Mouse (Mus musculus) midbrain, embryonic 15.5 days (tissue): ENCODE measurements around the gene Trpv3. TPM values are rescaled to one million over a fixed set of nuclear protein-coding genes. Genes with fewer than 3 reads are reported as not detected.

ENCODE experiments used
- ATAC-seq: fragments of 200-750 bp; cut with Nextera tagmentation; replicated peaks from 2 replicates; pipeline ENCODE4 v1.8.0; 2017; ENCODE audit warnings: moderate TSS enrichment
- H3K27ac ChIP-seq: fragments of 300-500 bp; sonication (generic); 2 replicates; pipeline ENCODE4 v1.5.1; 2015; ENCODE audit warnings: mild to moderate bottlenecking, inconsistent platforms
- H3K27me3 ChIP-seq: fragments of 300-500 bp; sonication (generic); replicated peaks from 2 replicates; pipeline ENCODE4 v1.6.1; 2015; ENCODE audit warnings: inconsistent platforms
- H3K36me3 ChIP-seq: fragments of 300-500 bp; sonication (generic); replicated peaks from 2 replicates; pipeline ENCODE4 v1.6.1; 2015; ENCODE audit warnings: inconsistent platforms
- H3K4me1 ChIP-seq: fragments of 300-500 bp; sonication (generic); 2 replicates; pipeline ENCODE4 v1.6.1; 2015; ENCODE audit warnings: inconsistent platforms
- H3K4me2 ChIP-seq: fragments of 300-500 bp; sonication (generic); 2 replicates; pipeline ENCODE4 v1.6.1; 2015; ENCODE audit warnings: inconsistent platforms, mild to moderate bottlenecking, moderate library complexity
- H3K4me3 ChIP-seq: fragments of 300-500 bp; sonication (generic); 2 replicates; pipeline ENCODE4 v1.5.1; 2015; ENCODE audit warnings: mild to moderate bottlenecking, inconsistent platforms
- H3K9ac ChIP-seq: fragments of 300-500 bp; sonication (generic); 2 replicates; pipeline ENCODE4 v1.6.1; 2015; ENCODE audit warnings: mild to moderate bottlenecking, inconsistent platforms
- H3K9me3 ChIP-seq: fragments of 300-500 bp; sonication (generic); 2 replicates; pipeline ENCODE4 v1.6.1; 2016; ENCODE audit warnings: inconsistent platforms
- WGBS: fragments of 180-500 bp; shearing (Covaris S2); methylation state at CpG from one replicate; pipeline ENCODE4 v1.1.7; 2015; ENCODE audit warnings: mixed read lengths; 5-methylcytosine and 5-hydroxymethylcytosine counted together
- polyA plus RNA-seq: library from polyadenylated mRNA; unstranded; fragments of >200 nt; fragmentation: Nextera tagmentation; extraction: Ambion mirVana; gene quantifications from 2 replicates; pipeline ENCODE4 v1.2.1, GENCODE M21; 2015

Trpv3 gene
- polyA plus RNA-seq: 0.14 and 0.22 TPM in 2 replicates

GRCm38 (mm10) chr11:73267267-73267666 lies at the start of gene Trpv3:
Gene Trpv3, plus strand, starts transcription at chr11:73267388.
- H3K9ac ChIP-seq: no peak within 1 kb of the TSS
- no peaks in the 10 kb centered on the region for H3K9me3 ChIP-seq
- H3K4me2 ChIP-seq: no peak within 1 kb of the TSS
- no peaks in the 10 kb centered on the region for H3K36me3 ChIP-seq
- ATAC-seq: no peak
- H3K4me1 ChIP-seq: no peaks in the 10 kb centered on the region
- no peaks in the 10 kb centered on the region for H3K27me3 ChIP-seq
- no peak within 1 kb of the TSS for H3K4me3 ChIP-seq
- H3K27ac ChIP-seq: no peak within 1 kb of the TSS
- WGBS: 83% methylated on average over 7 of the region's 7 CpGs

GRCm38 (mm10) chr11:73219671-73220070 lies 47.5 kb upstream of the Trpv3 start:
- Histone ChIP-seq H3K27ac (no peak overlapping the region), H3K4me3 (no peak overlapping the region), H3K36me3 (no peaks in the 10 kb centered on the region), H3K9me3 (no peaks in the 10 kb centered on the region), H3K9ac (no peak overlapping the region), H3K4me1 (no peaks in the 10 kb centered on the region), H3K27me3 (no peaks in the 10 kb centered on the region), H3K4me2 (no peak overlapping the region)
- no peak for ATAC-seq
- WGBS: 60% methylated on average over 2 of the region's 2 CpGs

DNA sequence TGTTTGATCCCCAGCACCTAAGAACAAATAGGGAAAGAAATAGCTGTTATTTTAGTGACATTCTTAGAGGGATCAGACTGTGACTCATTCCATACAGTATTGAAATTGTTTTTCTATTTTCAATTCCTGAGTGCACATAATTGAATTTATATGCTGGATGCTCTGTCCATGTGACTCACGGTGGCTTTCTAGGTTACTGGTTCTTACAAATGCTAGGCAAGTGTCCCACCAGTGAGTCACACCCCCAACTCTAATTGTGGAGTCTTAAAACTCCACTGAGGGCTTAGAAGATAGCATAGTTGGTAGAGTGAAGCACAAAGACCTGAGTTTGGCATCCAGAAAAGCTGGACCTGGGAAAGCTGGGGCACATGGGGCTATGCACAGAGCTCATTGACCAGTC lies 46.5 kb upstream of the Trpv3 start:
- no peaks in the 10 kb centered on the region for H3K9me3 ChIP-seq
- 84% methylated on average over 1 of the region's 1 CpGs for WGBS
- no peaks in the 10 kb centered on the region for H3K36me3 ChIP-seq
- H3K4me3 ChIP-seq: no peak overlapping the region
- H3K4me2 ChIP-seq: no peak overlapping the region
- no peak overlapping the region for H3K9ac ChIP-seq
- H3K4me1 ChIP-seq: no peaks in the 10 kb centered on the region
- H3K27me3 ChIP-seq: no peaks in the 10 kb centered on the region
- no peak overlapping the region for H3K27ac ChIP-seq
- no peak for ATAC-seq

GRCm38 (mm10) chr11:73222846-73223245 lies 44.3 kb upstream of the Trpv3 start:
- Histone ChIP-seq H3K4me3 (no peak overlapping the region), H3K27ac (no peak overlapping the region), H3K36me3 (no peaks in the 10 kb centered on the region), H3K27me3 (no peaks in the 10 kb centered on the region), H3K9ac (no peak overlapping the region), H3K9me3 (no peaks in the 10 kb centered on the region), H3K4me2 (no peak overlapping the region), H3K4me1 (no peaks in the 10 kb centered on the region)
- no peak for ATAC-seq
- WGBS: 54% methylated on average over 5 of the region's 5 CpGs

GRCm38 (mm10) chr11:73223966-73224365 lies 43.2 kb upstream of the Trpv3 start:
- Histone ChIP-seq H3K9ac (no peak overlapping the region), H3K4me1 (no peaks in the 10 kb centered on the region), H3K9me3 (no peaks in the 10 kb centered on the region), H3K27me3 (no peaks in the 10 kb centered on the region), H3K36me3 (no peaks in the 10 kb centered on the region), H3K4me3 (no peak overlapping the region), H3K4me2 (no peak overlapping the region), H3K27ac (no peak overlapping the region)
- ATAC-seq: no peak
- 74% methylated on average over 2 of the region's 2 CpGs for WGBS

- 91% methylated on average over 6 of the region's 6 CpGs for WGBS
- Histone ChIP-seq H3K9me3 (no peaks in the 10 kb centered on the region), H3K36me3 (no peaks in the 10 kb centered on the region), H3K4me1 (no peaks in the 10 kb centered on the region), H3K4me2 (no peak overlapping the region), H3K27me3 (no peaks in the 10 kb centered on the region), H3K27ac (no peak overlapping the region), H3K9ac (no peak overlapping the region), H3K4me3 (no peak overlapping the region)
- no peak for ATAC-seq
Measured at GRCm38 (mm10) chr11:73225856-73226255, 41.3 kb upstream of the Trpv3 start.

DNA sequence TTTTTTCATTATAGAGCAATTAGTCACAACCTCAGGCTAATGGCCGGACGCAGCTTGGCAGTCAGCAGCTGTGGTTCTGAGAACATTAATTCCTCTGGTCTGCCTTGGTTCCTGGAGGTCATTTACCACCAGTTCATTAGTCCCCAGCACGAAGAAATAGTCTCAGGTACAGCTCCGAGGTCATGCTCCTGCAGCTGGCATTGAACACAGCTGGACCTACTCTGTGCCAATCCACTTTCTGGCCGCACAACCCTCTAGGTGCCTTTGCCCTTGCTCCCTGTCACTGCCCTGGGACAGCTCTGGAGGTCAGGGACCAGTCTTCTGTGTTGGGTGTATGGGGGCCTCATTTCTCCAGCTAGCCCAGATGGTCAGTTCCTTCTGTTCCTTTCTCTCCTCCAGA lies 38.3 kb upstream of the Trpv3 start:
- WGBS: 78% methylated on average over 5 of the region's 5 CpGs
- no peaks in the 10 kb centered on the region for H3K27me3 ChIP-seq
- no peaks in the 10 kb centered on the region for H3K36me3 ChIP-seq
- H3K9me3 ChIP-seq: no peaks in the 10 kb centered on the region
- no peaks in the 10 kb centered on the region for H3K4me1 ChIP-seq
- H3K4me3 ChIP-seq: no peak overlapping the region
- H3K4me2 ChIP-seq: no peak overlapping the region
- no peak overlapping the region for H3K27ac ChIP-seq
- no peak for ATAC-seq
- H3K9ac ChIP-seq: no peak overlapping the region

GRCm38 (mm10) chr11:73230081-73230480 lies 37.1 kb upstream of the Trpv3 start:
- Histone ChIP-seq H3K36me3 (no peaks in the 10 kb centered on the region), H3K9me3 (no peaks in the 10 kb centered on the region), H3K4me2 (no peak overlapping the region), H3K27me3 (no peaks in the 10 kb centered on the region), H3K4me3 (no peak overlapping the region), H3K27ac (no peak overlapping the region), H3K9ac (no peak overlapping the region), H3K4me1 (no peaks in the 10 kb centered on the region)
- WGBS: 89% methylated on average over 5 of the region's 5 CpGs
- ATAC-seq: no peak

DNA sequence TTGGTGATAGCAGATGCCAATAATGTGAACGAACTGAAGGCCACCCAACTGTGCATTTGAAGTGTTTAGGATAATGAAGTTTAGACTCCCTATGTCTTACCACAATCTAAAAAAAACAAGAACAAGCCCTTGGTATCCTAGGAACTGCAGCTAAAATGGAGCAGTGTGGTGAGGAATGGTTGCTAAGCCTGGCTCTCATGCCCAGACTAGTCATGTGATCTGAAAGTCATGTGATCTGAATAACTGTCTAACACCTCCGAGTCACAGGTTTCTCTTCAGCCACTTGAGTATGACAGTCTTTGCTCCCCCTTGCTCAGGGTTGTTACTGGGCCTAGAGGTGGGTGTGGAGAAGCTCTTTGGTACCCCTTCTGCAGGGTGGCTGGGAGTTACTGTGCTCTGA lies 34.7 kb upstream of the Trpv3 start:
- no peaks in the 10 kb centered on the region for H3K27me3 ChIP-seq
- WGBS: 59% methylated on average over 2 of the region's 2 CpGs

DNA sequence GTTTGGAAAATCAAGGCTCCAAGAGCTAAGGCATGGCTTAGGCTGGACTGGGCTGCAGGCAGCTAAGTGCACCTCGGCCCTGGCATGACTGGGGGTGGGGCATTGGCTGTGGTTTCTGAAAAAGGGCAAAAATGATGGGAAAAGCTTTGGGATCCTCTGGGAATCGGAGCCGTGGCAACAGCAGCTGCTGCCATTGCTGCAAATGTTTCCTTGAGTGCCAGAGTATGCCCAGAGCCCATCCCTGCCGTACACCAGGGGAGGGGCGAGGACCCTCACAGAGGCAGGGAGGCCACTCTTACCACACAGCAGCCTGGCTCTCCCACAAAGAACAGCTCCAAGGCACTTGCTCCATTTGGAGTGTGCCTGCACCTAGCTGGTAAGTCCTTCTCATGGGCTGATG lies 33.2 kb upstream of the Trpv3 start, which contains the start of gene Trpv1:
TSS of gene Trpv1 (plus strand) at position 301 of the 400 bp plus-strand sequence.
- H3K9me3 ChIP-seq: no peaks in the 10 kb centered on the region
- 76% methylated on average over 5 of the region's 5 CpGs for WGBS
- H3K27me3 ChIP-seq: no peaks in the 10 kb centered on the region
- no peak within 1 kb of the TSS for H3K4me3 ChIP-seq
- H3K9ac ChIP-seq: no peak within 1 kb of the TSS
- no peak within 1 kb of the TSS for H3K4me2 ChIP-seq
- H3K27ac ChIP-seq: no peak within 1 kb of the TSS
- no peaks in the 10 kb centered on the region for H3K4me1 ChIP-seq
- H3K36me3 ChIP-seq: no peaks in the 10 kb centered on the region
- ATAC-seq: no peak

More for the DNA sequence above, 34.7 kb upstream of the Trpv3 start:
- no peak for ATAC-seq
- Histone ChIP-seq H3K27ac (no peak overlapping the region), H3K9me3 (no peaks in the 10 kb centered on the region), H3K4me2 (no peak overlapping the region), H3K4me3 (no peak overlapping the region), H3K9ac (no peak overlapping the region), H3K4me1 (no peaks in the 10 kb centered on the region), H3K36me3 (no peaks in the 10 kb centered on the region)

DNA sequence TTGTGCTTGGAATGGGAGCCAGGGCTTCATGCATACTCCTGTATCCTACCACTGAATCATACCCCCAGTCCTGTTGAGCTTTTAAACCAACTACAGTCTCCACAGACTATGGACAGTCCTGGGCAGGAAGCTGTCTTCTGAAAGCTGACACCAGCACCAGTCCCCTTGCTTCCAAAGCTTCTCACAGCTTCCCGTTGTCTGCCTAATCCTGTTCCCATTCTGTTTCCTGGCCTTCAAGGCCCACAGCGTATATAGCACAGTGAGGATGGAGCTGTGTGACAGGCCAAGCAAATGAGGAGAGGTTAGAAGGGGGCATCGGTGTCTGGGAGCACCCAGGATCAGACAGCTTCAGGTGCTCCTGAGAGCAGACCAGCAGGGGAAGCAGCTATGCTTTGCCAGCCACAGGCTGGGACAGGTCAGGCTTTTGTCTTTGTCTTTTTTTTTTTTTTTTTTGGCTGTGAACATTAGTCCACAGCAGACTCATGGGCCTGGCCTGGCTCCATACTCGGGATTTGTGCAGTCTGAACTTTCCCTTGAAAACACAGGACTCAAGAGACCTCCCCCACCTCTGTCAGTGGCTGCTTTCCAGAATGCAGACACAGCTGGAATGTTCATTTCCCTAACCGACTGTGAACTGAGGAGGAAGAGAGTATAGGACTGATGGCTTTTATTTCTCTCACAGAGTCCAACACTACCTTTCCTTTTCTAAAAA lies 31.0 kb upstream of the Trpv3 start:
- no peak for ATAC-seq
- Histone ChIP-seq H3K9ac (no peak overlapping the region), H3K4me3 (no peak overlapping the region), H3K27ac (no peak overlapping the region), H3K36me3 (no peaks in the 10 kb centered on the region), H3K4me1 (no peaks in the 10 kb centered on the region), H3K27me3 (no peaks in the 10 kb centered on the region), H3K9me3 (no peaks in the 10 kb centered on the region), H3K4me2 (no peak overlapping the region)
- 37% methylated on average over 5 of the region's 5 CpGs for WGBS

DNA sequence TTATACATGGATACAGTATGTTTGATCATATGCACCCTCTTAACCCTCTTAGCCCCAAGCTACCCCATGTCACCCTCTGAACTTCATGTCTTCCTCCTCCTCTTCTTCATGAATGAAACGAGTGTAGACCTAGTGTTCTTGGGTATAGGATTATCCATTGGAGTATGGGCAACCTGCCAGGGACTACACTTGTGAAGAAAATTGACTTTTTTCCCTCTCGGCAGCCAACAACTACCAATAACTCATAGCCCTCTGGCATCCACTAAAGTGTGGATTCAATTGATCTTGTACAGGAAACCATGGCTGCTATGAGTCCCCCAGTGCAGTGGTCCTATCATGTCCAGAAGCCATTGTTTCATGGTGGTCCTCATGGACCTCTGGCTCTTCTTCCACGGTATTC lies 30.5 kb upstream of the Trpv3 start:
- no peak overlapping the region for H3K4me3 ChIP-seq
- no peaks in the 10 kb centered on the region for H3K27me3 ChIP-seq
- no peak overlapping the region for H3K9ac ChIP-seq
- no peaks in the 10 kb centered on the region for H3K9me3 ChIP-seq
- no peak overlapping the region for H3K4me2 ChIP-seq
- H3K4me1 ChIP-seq: no peaks in the 10 kb centered on the region
- WGBS: 77% methylated on average over 3 of the region's 3 CpGs
- no peak for ATAC-seq
- H3K27ac ChIP-seq: no peak overlapping the region
- H3K36me3 ChIP-seq: no peaks in the 10 kb centered on the region

DNA sequence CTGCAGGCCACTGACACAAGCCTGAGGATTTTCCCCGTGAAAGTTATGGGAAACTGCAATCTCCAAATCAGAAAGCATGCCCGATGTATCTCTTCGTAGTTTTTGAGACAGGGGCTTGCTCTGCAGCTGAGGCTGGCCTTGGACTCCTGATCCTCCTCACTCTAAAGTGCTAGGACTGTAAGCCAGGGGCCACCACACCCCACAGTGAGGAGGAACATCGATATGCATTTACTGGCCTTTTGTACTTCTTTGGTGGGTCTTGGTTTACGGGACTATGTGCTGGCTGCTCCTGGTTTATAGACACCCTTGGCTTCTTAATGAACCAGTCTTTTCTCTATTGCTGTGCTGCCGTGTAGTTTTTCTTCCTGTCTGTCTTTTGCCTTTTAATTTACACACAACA lies 25.0 kb upstream of the Trpv3 start:
- ATAC-seq: no peak
- H3K4me3 ChIP-seq: no peak overlapping the region
- H3K9ac ChIP-seq: no peak overlapping the region
- H3K9me3 ChIP-seq: no peaks in the 10 kb centered on the region
- H3K4me2 ChIP-seq: no peak overlapping the region
- H3K27me3 ChIP-seq: no peaks in the 10 kb centered on the region
- WGBS: 86% methylated on average over 6 of the region's 6 CpGs
- H3K27ac ChIP-seq: no peak overlapping the region
- no peaks in the 10 kb centered on the region for H3K36me3 ChIP-seq
- no peaks in the 10 kb centered on the region for H3K4me1 ChIP-seq
